Mouse (Mus musculus): Measurements from ENCODE around the gene Snrnp200. TPM values are rescaled to one million over a fixed set of nuclear protein-coding genes. Genes with fewer than 3 reads are reported as not detected.

The Snrnp200 gene
- 166 TPM for total RNA-seq (2023)

DNA sequence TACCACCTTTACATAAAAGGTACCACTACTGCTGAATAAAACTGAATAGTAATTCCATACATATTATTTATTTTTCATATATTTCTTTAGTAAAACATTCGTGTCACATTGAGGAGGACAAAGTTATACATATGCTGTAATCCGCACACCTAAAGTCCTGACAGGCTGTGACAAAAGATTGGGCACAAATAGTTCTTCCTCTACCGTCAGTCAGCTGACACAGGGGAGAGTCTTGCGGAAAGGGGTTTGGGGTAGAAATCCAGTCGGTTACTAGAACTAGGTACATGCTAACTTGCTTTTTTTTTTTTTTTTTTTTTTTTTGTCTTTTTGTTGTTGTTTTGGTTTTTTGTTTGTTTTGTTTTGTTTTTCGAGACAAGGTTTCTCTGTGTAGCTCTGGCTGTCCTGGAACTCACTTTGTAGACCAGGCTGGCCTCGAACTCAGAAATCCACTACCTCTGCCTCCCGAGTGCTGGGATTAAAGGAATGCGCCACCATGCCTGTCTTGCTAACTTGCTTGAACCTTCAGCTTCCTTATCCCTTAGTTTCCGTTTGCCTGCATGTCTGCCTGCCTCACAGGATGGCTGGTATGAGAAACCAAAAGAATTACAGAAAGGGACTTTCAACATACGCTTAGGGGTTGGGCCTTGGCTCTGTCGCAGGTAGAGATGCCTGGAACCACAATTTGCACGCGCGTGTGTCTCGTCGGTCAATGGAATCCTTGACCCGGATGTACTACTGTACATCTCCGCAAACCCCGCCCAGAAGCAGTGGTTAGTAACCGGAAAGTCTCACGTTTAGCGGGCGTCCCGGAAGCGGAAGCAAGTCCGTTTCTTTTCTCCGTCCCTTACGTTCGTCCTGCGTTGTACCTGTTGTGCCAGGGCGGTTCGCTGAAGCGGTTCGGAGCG lies at the start of gene Snrnp200, which contains the start of gene 1810024B03Rik:
TSS of gene Snrnp200 (plus strand) at position 840 of the 905 bp plus-strand sequence.
TSS of gene 1810024B03Rik (minus strand) at position 734 of the 905 bp plus-strand sequence.

GRCm38 (mm10) chr2:127247592-127248333 lies 39.6 kb downstream of the Snrnp200 start, which contains the start of the genes Ciao1 and Tmem127:
Gene Ciao1, minus strand, starts transcription at chr2:127247816.
Gene Tmem127, plus strand, starts transcription at chr2:127247908.

DNA sequence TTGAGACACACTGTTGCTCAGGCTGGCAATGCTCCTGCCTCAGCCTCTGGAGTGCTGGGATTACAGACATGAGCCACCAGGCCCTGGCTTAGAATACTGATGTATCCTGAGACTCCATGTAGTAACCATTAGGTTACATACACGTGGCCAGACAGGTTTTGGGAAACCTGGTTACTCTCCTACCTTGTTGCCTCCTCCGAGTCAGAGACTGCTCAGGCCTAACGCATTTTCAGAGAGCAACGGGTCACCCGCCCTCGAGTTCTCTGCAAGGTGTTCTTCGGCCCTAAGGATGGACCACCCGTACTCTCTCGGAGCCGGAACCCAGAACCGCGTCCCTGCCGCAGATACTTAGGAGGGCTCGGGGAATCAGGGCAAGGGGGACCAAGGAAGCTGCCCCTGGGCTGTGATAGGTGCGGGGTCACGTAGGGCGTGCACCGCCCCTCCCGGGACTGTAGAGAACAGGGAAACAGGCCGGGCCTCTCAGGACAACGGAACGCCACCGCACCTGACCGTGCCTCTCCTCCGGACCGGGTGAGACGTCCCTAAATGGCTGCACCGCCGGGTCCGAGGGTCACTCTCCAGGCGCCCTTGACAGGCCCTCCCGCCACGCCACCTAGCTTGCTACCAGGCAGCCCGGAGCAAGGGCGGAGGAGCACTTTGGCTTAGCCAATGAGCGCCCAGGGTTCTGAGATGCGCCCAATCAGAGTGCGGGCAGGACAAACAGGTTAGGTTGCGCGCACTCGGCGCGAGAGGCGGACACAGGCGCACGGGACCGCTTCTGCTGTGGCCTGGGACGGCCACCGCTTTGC lies 61.5 kb downstream of the Snrnp200 start, which contains the start of gene Stard7:
TSS of gene Stard7 (plus strand) at position 728 of the 809 bp plus-strand sequence.

Other genes starting within 250 kb of the Snrnp200 start
- gene Ap4e1, start 199.7 kb upstream of the Snrnp200 start, total RNA-seq (2023): 31.8 TPM
- gene Blvra, start 137.7 kb upstream of the Snrnp200 start, total RNA-seq (2023): 14.7 TPM
- gene Ncaph, start 74.4 kb upstream of the Snrnp200 start, total RNA-seq (2023): 4.5 TPM
- 18.2 TPM for gene Itpripl1, start 64.9 kb upstream of the Snrnp200 start, total RNA-seq (2023)
- gene 1810024B03Rik, start 106 bp upstream of the Snrnp200 start, total RNA-seq (2023): 1.6 TPM
- gene Ciao1, start 39.4 kb downstream of the Snrnp200 start, total RNA-seq (2023): 45.4 TPM
- gene Tmem127, start 39.5 kb downstream of the Snrnp200 start, total RNA-seq (2023): 51.3 TPM
- gene Stard7, start 61.8 kb downstream of the Snrnp200 start, total RNA-seq (2023): 67.7 TPM
- 298 TPM for gene Dusp2, start 127.8 kb downstream of the Snrnp200 start, total RNA-seq (2023)
- 0.80 TPM for gene Astl, start 130.3 kb downstream of the Snrnp200 start, total RNA-seq (2023)
- gene Adra2b, start 154.8 kb downstream of the Snrnp200 start, total RNA-seq (2023): 0.24 TPM
- 1.1 TPM for gene Gpat2, start 216.8 kb downstream of the Snrnp200 start, total RNA-seq (2023)
- gene Fahd2a, start 236.2 kb downstream of the Snrnp200 start, total RNA-seq (2023): 13.6 TPM